Mouse (Mus musculus): ENCODE results near the gene Fggy. TPM values are rescaled to one million over a fixed set of nuclear protein-coding genes. Genes with fewer than 3 reads are reported as not detected.

The Fggy gene
- total RNA-seq, 2 experiments from 2014 or later: 8.3 to 9.2 TPM

- intact Hi-C loops (cut with DNase I): no loop called here
- no peak for DNase-seq
These were observed 327.2 kb downstream of the Fggy start for GRCm38 (mm10) chr4:95884184-95885145.

GRCm38 (mm10) chr4:95895199-95895754 is 338.0 kb downstream of the Fggy start:
- intact Hi-C loops (cut with DNase I): no loop called here
- no peak for DNase-seq

GRCm38 (mm10) chr4:95896571-95896970 is 339.3 kb downstream of the Fggy start:
- no peak for DNase-seq
- intact Hi-C loops (cut with DNase I): no loop called here

- intact Hi-C loops (cut with DNase I): no loop called here
- DNase-seq: peak; percentile 10
These were observed 340.0 kb downstream of the Fggy start for GRCm38 (mm10) chr4:95897236-95897874.

- intact Hi-C loops (cut with DNase I): no loop called here
These were observed 341.4 kb downstream of the Fggy start for GRCm38 (mm10) chr4:95898714-95899113.

GRCm38 (mm10) chr4:95899926-95900712 is 342.8 kb downstream of the Fggy start:
- peak; percentile 43 for DNase-seq
- intact Hi-C loops (cut with DNase I): no loop called here

More at GRCm38 (mm10) chr4:95898714-95899113, 341.4 kb downstream of the Fggy start:
- DNase-seq: no peak

GRCm38 (mm10) chr4:95900815-95901214 is 343.5 kb downstream of the Fggy start:
- intact Hi-C loops (cut with DNase I): no loop called here
- no peak for DNase-seq

GRCm38 (mm10) chr4:95906141-95906540 is 348.8 kb downstream of the Fggy start:
- intact Hi-C loops (cut with DNase I): no loop called here
- DNase-seq: no peak

- DNase-seq: no peak
- intact Hi-C loops (cut with DNase I): no loop called here
These were observed 352.7 kb downstream of the Fggy start for GRCm38 (mm10) chr4:95909689-95910654.

GRCm38 (mm10) chr4:95913026-95913425 is 355.7 kb downstream of the Fggy start:
- intact Hi-C loops (cut with DNase I): no loop called here
- no peak for DNase-seq

GRCm38 (mm10) chr4:95915628-95916579 is 358.6 kb downstream of the Fggy start:
- intact Hi-C loops (cut with DNase I): no loop called here
- no peak for DNase-seq

- intact Hi-C loops (cut with DNase I): no loop called here
- DNase-seq: no peak
These were observed 360.4 kb downstream of the Fggy start for GRCm38 (mm10) chr4:95917703-95918102.

- intact Hi-C loops (cut with DNase I): no loop called here
These were observed 363.1 kb downstream of the Fggy start for GRCm38 (mm10) chr4:95920448-95920847.

GRCm38 (mm10) chr4:95924210-95925184 is 367.2 kb downstream of the Fggy start:
- peak; percentile 73 for DNase-seq
- intact Hi-C loops (cut with DNase I): loop anchor here (2.0 kb wide), 1 partner anchor 916 kb away; no protein-coding TSS in a partner anchor

More at GRCm38 (mm10) chr4:95920448-95920847, 363.1 kb downstream of the Fggy start:
- DNase-seq: no peak

- DNase-seq: no peak
- intact Hi-C loops (cut with DNase I): no loop called here
These were observed 371.5 kb downstream of the Fggy start for GRCm38 (mm10) chr4:95928846-95929245.

- intact Hi-C loops (cut with DNase I): no loop called here
- DNase-seq: no peak
These were observed 372.6 kb downstream of the Fggy start for GRCm38 (mm10) chr4:95929936-95930335.

- no peak for DNase-seq
- intact Hi-C loops (cut with DNase I): no loop called here
These were observed 374.0 kb downstream of the Fggy start for GRCm38 (mm10) chr4:95931331-95931730.
